Mouse (Mus musculus) ES-Bruce4 (cell line): Measurements from ENCODE around the gene Cacna1f. TPM values are rescaled to one million over a fixed set of nuclear protein-coding genes. Genes with fewer than 3 reads are reported as not detected.

Source experiments
- H3K27ac ChIP-seq: 2 replicates; pipeline ENCODE4 v1.5.1; 2012; ENCODE audit warnings: low read length, inconsistent platforms; ENCODE audit not compliant: insufficient read depth
- H3K27me3 ChIP-seq: 2 replicates; pipeline ENCODE4 v1.6.1; 2012; ENCODE audit warnings: mild to moderate bottlenecking, low read length, inconsistent platforms; ENCODE audit not compliant: control insufficient read depth, poor library complexity, insufficient read depth, severe bottlenecking
- H3K36me3 ChIP-seq: 2 replicates; pipeline ENCODE4 v1.6.1; 2012; ENCODE audit warnings: inconsistent platforms, mild to moderate bottlenecking, low read length, moderate library complexity; ENCODE audit not compliant: control insufficient read depth, poor library complexity, insufficient read depth, severe bottlenecking
- H3K4me1 ChIP-seq: one replicate; pipeline ENCODE4 v1.8.1; 2011; ENCODE audit warnings: low read length; ENCODE audit not compliant: control insufficient read depth, insufficient read depth
- H3K4me3 ChIP-seq: 2 replicates; pipeline ENCODE4 v1.5.1; 2011; ENCODE audit warnings: low read depth, mild to moderate bottlenecking, low read length
- H3K9ac ChIP-seq: 2 replicates; pipeline ENCODE4 v1.6.1; 2012; ENCODE audit warnings: low read depth, mild to moderate bottlenecking, inconsistent platforms; ENCODE audit not compliant: poor library complexity, severe bottlenecking
- H3K9me3 ChIP-seq: replicated peaks from 2 replicates; pipeline ENCODE4 v1.6.1; 2012; ENCODE audit warnings: mild to moderate bottlenecking, low read length, inconsistent platforms; ENCODE audit not compliant: control insufficient read depth, poor library complexity, insufficient read depth, severe bottlenecking
- CTCF ChIP-seq: IDR thresholded peaks from one replicate; pipeline ENCODE4 v1.8.1; 2011; ENCODE audit warnings: low read depth, low read length
- EP300 ChIP-seq: IDR thresholded peaks from 2 replicates; pipeline ENCODE4 v1.6.1; 2011; ENCODE audit warnings: low read depth, low read length; ENCODE audit not compliant: insufficient read depth
- POLR2A ChIP-seq: IDR thresholded peaks from one replicate; pipeline ENCODE4 v1.8.1; 2011; ENCODE audit warnings: low read length; ENCODE audit not compliant: insufficient read depth
- polyA plus RNA-seq: library from polyadenylated mRNA; stranded (reverse); fragments of >200 nt; gene quantifications from 2 replicates; pipeline ENCODE4 v1.2.4, GENCODE M21; 2011; ENCODE audit warnings: low read depth; ENCODE audit not compliant: missing spikeins, insufficient read depth, insufficient read length

Cacna1f gene
- polyA plus RNA-seq, 1 experiment, result 0.16 TPM

DNA sequence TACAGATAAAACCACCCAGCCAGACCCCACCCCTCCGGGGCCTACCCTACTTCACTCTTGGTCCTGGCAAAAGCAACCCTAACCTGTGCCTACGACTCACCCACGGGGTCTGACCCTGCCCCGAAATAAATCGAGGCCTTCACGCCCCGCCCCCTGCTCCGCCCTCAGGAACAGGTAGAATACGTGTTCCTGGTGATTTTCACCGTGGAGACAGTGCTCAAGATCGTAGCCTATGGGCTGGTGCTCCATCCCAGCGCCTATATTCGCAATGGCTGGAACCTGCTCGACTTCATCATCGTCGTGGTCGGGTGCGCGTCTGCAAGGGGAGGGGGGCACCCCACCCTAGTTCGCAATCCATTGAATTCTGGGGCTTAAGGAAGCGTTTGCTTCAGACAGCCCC lies 3.2 kb downstream of the Cacna1f start:
- Histone ChIP-seq H3K36me3 (no peaks in the 10 kb centered on the region), H3K9ac (no peak overlapping the region), H3K9me3 (no peaks in the 10 kb centered on the region), H3K4me1 (no peaks in the 10 kb centered on the region), H3K27ac (no peak overlapping the region), H3K27me3 (no peaks in the 10 kb centered on the region; the same call in none of the 2 replicates), H3K4me3 (peak overlapping the region; percentile 54)
- TF ChIP-seq POLR2A (no peak), EP300 (no peak), CTCF (no peak)

GRCm38 (mm10) chrX:7610536-7611258 lies 3.8 kb downstream of the Cacna1f start:
- TF ChIP-seq CTCF, result no peak
- TF ChIP-seq POLR2A, result no peak
- no peak for TF ChIP-seq EP300
- Histone ChIP-seq H3K27ac (no peak overlapping the region), H3K9ac (no peak overlapping the region), H3K4me1 (no peaks in the 10 kb centered on the region), H3K36me3 (no peaks in the 10 kb centered on the region), H3K9me3 (no peaks in the 10 kb centered on the region), H3K4me3 (peak overlapping the region; percentile 63), H3K27me3 (no peaks in the 10 kb centered on the region; the same call in none of the 2 replicates)

- TF ChIP-seq POLR2A (no peak), EP300 (no peak), CTCF (no peak)
- Histone ChIP-seq H3K27me3 (no peaks in the 10 kb centered on the region), H3K4me1 (no peaks in the 10 kb centered on the region), H3K9ac (no peak overlapping the region), H3K4me3 (no peak overlapping the region), H3K36me3 (no peaks in the 10 kb centered on the region), H3K27ac (no peak overlapping the region), H3K9me3 (no peaks in the 10 kb centered on the region)
Observed at GRCm38 (mm10) chrX:7617889-7618551, 11.1 kb downstream of the Cacna1f start.

- H3K4me3 ChIP-seq, result no peak overlapping the region
- no peak overlapping the region for H3K27ac ChIP-seq
- no peak overlapping the region for H3K9ac ChIP-seq
- TF ChIP-seq POLR2A (no peak), CTCF (no peak), EP300 (no peak)
- H3K4me1 ChIP-seq, result no peaks in the 10 kb centered on the region
- H3K27me3 ChIP-seq, result no peaks in the 10 kb centered on the region
- H3K36me3 ChIP-seq, result no peaks in the 10 kb centered on the region
- H3K9me3 ChIP-seq, result no peaks in the 10 kb centered on the region
Observed at GRCm38 (mm10) chrX:7632560-7632959, 25.7 kb downstream of the Cacna1f start.

GRCm38 (mm10) chrX:7635101-7635500 lies 28.2 kb downstream of the Cacna1f start:
- Histone ChIP-seq H3K4me1 (no peaks in the 10 kb centered on the region), H3K36me3 (no peaks in the 10 kb centered on the region), H3K9ac (no peak overlapping the region), H3K27ac (no peak overlapping the region), H3K9me3 (no peaks in the 10 kb centered on the region), H3K27me3 (no peaks in the 10 kb centered on the region), H3K4me3 (no peak overlapping the region)
- TF ChIP-seq EP300 (no peak), POLR2A (no peak), CTCF (no peak)
